Mouse (Mus musculus): ENCODE measurements around the gene Endov.

DNA sequence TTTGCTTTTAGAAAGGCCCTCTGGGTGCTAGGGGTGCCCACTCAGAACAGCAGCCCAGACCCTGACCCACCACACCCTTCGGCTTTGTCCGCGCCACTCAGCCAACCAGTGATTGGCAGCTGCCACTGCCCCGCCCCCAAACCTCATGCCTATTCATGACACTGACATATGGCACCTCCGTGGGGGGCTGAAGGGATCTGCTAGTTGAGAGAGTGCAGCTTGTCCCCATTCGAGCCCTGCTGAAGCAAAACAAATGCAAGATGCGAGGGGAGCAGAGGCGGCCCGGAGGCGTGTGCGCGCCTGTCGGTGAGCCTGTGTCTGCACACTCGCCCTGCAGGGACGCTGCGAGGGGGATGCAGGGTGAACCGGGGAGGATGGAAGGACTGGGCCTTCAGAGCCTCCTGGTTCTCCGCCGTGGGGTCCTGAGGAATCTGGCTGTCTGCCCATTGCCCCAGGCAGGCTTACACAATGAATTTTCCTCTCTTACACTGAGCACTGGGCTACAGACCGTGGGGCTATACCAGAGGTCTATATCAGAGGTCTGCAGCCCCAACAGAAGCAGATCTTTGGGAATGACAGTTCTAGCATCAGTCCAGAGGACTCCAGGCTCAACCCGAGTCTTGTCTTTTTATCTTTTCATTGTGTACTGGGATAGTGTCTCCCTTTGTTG, 24.0 kb downstream of the Endov start:
- TF ChIP-seq CTCF (IDR thresholded peaks at IDR 0.05; ENCODE audit: extremely low read depth, insufficient read depth, insufficient read length, insufficient replicate concordance): no peak
- TF ChIP-seq POLR2A (IDR thresholded peaks at IDR 0.05; ENCODE audit: low read depth, low read length): no peak
